Mouse (Mus musculus): Measurements from ENCODE around the gene Cyp3a13. TPM values are rescaled to one million over a fixed set of nuclear protein-coding genes. Genes with fewer than 3 reads are reported as not detected.
"Not testable (repeated sequence)": the region's sequence is repeated elsewhere in the genome, so short reads cannot be mapped to it uniquely, and the experiment has no call there.

Cyp3a13 gene
- total and polyA plus RNA-seq, 3 experiments: 0.06 to 0.18 (median 0.13) TPM

DNA sequence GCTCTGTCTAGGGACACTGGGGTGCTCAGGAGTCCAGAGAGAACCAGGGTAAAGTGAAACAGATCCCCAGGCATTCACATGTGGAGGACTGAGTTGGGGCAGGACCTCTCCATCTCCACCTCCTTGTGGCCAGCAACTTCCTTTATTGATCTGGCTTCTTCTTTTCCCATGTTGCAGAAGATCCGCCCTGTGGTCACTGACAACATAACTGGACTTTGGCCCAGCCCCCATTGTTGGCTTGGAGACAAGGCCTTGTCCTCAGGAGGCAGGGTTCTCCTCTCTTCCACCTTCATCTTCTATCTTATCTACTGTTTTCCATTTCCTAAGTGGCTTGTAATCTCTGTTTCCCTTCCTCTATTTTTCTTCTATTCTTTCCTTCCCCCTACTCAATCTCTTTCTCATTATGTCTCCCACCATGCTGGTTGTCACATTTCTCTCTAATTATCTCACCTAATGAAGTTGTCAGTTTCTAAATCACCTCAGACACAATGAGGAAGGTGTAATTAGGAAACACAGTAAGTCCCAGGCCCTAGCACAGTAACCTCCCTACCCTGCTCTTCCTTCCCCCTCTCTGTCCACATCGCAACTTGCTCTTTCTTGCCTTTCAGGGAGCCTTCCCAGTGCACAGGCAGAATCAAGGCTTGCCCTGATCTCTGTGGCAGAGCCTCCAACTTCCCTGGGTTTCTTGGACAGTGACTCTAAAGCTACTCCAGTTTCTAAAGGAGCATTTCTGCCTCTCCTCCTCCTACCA lies 63.3 kb downstream of the Cyp3a13 start, which contains the start of gene Pilrb1:
TSS of gene Pilrb1 (minus strand) at position 147 of the 751 bp plus-strand sequence.
- intact Hi-C loops (cut with DNase I): loop anchor here (2.0 kb wide), 1 partner anchor 17 kb away; no protein-coding TSS in a partner anchor
- H3K27ac ChIP-seq; H3K27me3 ChIP-seq (ENCODE audit: control insufficient read depth, insufficient read depth, low read length); H3K36me3 ChIP-seq (ENCODE audit: control insufficient read depth, insufficient read depth, low read length); H3K79me2 ChIP-seq (replicated peaks; ENCODE audit: control insufficient read depth, insufficient read depth, low read length); H3K4me3 ChIP-seq; H3K4me1 ChIP-seq (ENCODE audit: control insufficient read depth, insufficient read depth, low read length); H3K9ac ChIP-seq (ENCODE audit: low read depth, low read length): not testable (repeated sequence)
- peak in 1 of 2 experiments; percentile 48 for DNase-seq
- WGBS: 65% methylated on average over 2 of the region's 2 CpGs

DNA sequence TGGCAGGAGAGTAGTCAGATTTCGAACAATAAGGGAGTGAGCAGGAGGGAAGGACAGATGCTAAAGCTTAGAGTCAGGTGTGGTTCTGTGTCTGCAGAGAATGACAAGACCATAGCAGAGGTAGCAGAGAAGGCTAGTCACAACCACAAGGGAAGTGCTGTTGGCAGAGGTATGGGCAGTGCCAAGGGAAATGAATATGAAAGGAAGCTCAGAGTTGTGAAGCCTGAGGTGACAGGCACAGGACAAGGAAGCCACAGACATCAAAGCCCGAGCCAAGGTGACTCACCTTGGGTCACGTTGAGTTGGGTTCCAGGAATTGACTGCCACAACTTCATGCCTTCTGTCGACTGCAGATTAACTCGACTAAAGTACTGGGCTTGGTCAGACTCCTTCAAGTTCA lies 64.5 kb downstream of the Cyp3a13 start:
- intact Hi-C loops (cut with DNase I); H3K9ac ChIP-seq (ENCODE audit: low read depth, low read length); DNase-seq; H3K4me3 ChIP-seq; H3K27me3 ChIP-seq (ENCODE audit: control insufficient read depth, insufficient read depth, low read length); H3K4me1 ChIP-seq (ENCODE audit: control insufficient read depth, insufficient read depth, low read length); H3K36me3 ChIP-seq (ENCODE audit: control insufficient read depth, insufficient read depth, low read length); H3K79me2 ChIP-seq (replicated peaks; ENCODE audit: control insufficient read depth, insufficient read depth, low read length); H3K27ac ChIP-seq: not testable (repeated sequence)
- WGBS: 56% methylated on average over 4 of the region's 5 CpGs

GRCm38 (mm10) chr5:137854907-137855306 lies 66.5 kb downstream of the Cyp3a13 start:
- DNase-seq; H3K27me3 ChIP-seq (ENCODE audit: control insufficient read depth, insufficient read depth, low read length); H3K36me3 ChIP-seq (ENCODE audit: control insufficient read depth, insufficient read depth, low read length); H3K9ac ChIP-seq (ENCODE audit: low read depth, low read length); H3K4me3 ChIP-seq; intact Hi-C loops (cut with DNase I); H3K4me1 ChIP-seq (ENCODE audit: control insufficient read depth, insufficient read depth, low read length); H3K79me2 ChIP-seq (replicated peaks; ENCODE audit: control insufficient read depth, insufficient read depth, low read length); H3K27ac ChIP-seq: not testable (repeated sequence)
- WGBS: 71% methylated on average over 3 of the region's 3 CpGs

DNA sequence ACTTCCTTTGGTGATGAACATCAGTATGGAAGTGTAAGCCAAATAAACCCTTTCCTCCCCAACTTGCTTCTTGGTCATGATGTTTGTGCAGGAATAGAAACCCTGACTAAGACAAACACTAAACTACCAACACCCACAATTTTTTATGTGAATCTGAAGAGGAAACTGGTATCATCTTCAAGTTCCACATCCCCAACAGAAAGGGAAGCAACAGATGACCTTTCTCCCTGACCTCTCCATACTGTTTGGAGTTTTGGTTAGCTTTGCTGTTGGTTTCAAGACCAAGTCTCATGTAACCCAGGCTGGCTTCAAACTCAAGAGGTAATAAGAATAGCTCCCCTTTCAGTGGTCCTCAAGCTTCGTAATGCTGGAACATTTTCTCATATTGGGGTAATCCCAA lies 71.1 kb downstream of the Cyp3a13 start:
- H3K36me3 ChIP-seq (ENCODE audit: control insufficient read depth, insufficient read depth, low read length); intact Hi-C loops (cut with DNase I); H3K79me2 ChIP-seq (replicated peaks; ENCODE audit: control insufficient read depth, insufficient read depth, low read length); DNase-seq; H3K27me3 ChIP-seq (ENCODE audit: control insufficient read depth, insufficient read depth, low read length); H3K9ac ChIP-seq (ENCODE audit: low read depth, low read length); H3K27ac ChIP-seq; H3K4me1 ChIP-seq (ENCODE audit: control insufficient read depth, insufficient read depth, low read length); H3K4me3 ChIP-seq: not testable (repeated sequence)
- WGBS: 91% methylated on average over 1 of the region's 1 CpGs

Other genes starting within 250 kb of the Cyp3a13 start
- gene Agfg2, start 236.9 kb downstream of the Cyp3a13 start, total RNA-seq (2021): 10 to 100 TPM; 15.6 to 19.1 TPM
- gene Agfg2, start 236.9 kb downstream of the Cyp3a13 start, polyA plus RNA-seq (2012; rRNA removed): 11.9 and 12.5 TPM in 2 replicates
- gene Nyap1, start 180.0 kb downstream of the Cyp3a13 start, total RNA-seq (2021): 1 to 10 TPM in 1 of 2 experiments, under 1 TPM in 1; 0.94 to 1.2 TPM
- gene Nyap1, start 180.0 kb downstream of the Cyp3a13 start, polyA plus RNA-seq (2012; rRNA removed): 1.6 and 1.7 TPM in 2 replicates
- 100 to 1,000 TPM; 254 to 258 TPM for gene Tsc22d4, start 175.9 kb downstream of the Cyp3a13 start, total RNA-seq (2021)
- 223 and 251 TPM in 2 replicates for gene Tsc22d4, start 175.9 kb downstream of the Cyp3a13 start, polyA plus RNA-seq (2012; rRNA removed)
- 10 to 100 TPM in 1 of 2 experiments, 1 to 10 TPM in 1; 7.4 to 10.8 TPM for gene Ppp1r35, start 142.8 kb downstream of the Cyp3a13 start, total RNA-seq (2021)
- gene Ppp1r35, start 142.8 kb downstream of the Cyp3a13 start, polyA plus RNA-seq (2012; rRNA removed): 6.8 and 12.0 TPM in 2 replicates
- 10 to 100 TPM; 21.3 to 26.0 TPM for gene Mepce, start 134.0 kb downstream of the Cyp3a13 start, total RNA-seq (2021)
- gene Mepce, start 134.0 kb downstream of the Cyp3a13 start, polyA plus RNA-seq (2012; rRNA removed): 24.1 and 31.5 TPM in 2 replicates
- under 1 TPM; 0.44 to 0.52 TPM for gene Zcwpw1, start 133.8 kb downstream of the Cyp3a13 start, total RNA-seq (2021)
- 0.39 and 0.50 TPM in 2 replicates for gene Zcwpw1, start 133.8 kb downstream of the Cyp3a13 start, polyA plus RNA-seq (2012; rRNA removed)
- 1 to 10 TPM in 1 of 2 experiments, under 1 TPM in 1; 0.97 to 3.1 TPM for gene Pilra, start 85.3 kb downstream of the Cyp3a13 start, total RNA-seq (2021)
- gene Pilra, start 85.3 kb downstream of the Cyp3a13 start, polyA plus RNA-seq (2012; rRNA removed): 2.6 and 5.3 TPM in 2 replicates
- gene Pilrb1, start 63.5 kb downstream of the Cyp3a13 start, total RNA-seq (2021): 1 to 10 TPM; 1.1 to 2.0 TPM
- 2.3 and 4.2 TPM in 2 replicates for gene Pilrb1, start 63.5 kb downstream of the Cyp3a13 start, polyA plus RNA-seq (2012; rRNA removed)
- gene Pilrb2, start 49.8 kb downstream of the Cyp3a13 start, total RNA-seq (2021): 1 to 10 TPM; 1.1 to 1.3 TPM
- gene Pilrb2, start 49.8 kb downstream of the Cyp3a13 start, polyA plus RNA-seq (2012; rRNA removed): 1.4 and 3.2 TPM in 2 replicates
- under 1 TPM; 0.18 to 0.29 TPM for gene Gjc3, start 41.5 kb upstream of the Cyp3a13 start, total RNA-seq (2021)
- gene Gjc3, start 41.5 kb upstream of the Cyp3a13 start, polyA plus RNA-seq (2012; rRNA removed): 0.43 and 0.67 TPM in 2 replicates
- gene Azgp1, start 59.9 kb upstream of the Cyp3a13 start, total RNA-seq (2021): not detected
- gene Azgp1, start 59.9 kb upstream of the Cyp3a13 start, polyA plus RNA-seq (2012; rRNA removed): 1.1 TPM in 1 of 2 replicates, not detected in the other
- not detected for gene Smok3a, start 99.6 kb upstream of the Cyp3a13 start, total RNA-seq (2021)
- not detected in 2 replicates for gene Smok3a, start 99.6 kb upstream of the Cyp3a13 start, polyA plus RNA-seq (2012; rRNA removed)
- not detected for gene Smok3b, start 99.8 kb upstream of the Cyp3a13 start, total RNA-seq (2021)
- not detected in 2 replicates for gene Smok3b, start 99.8 kb upstream of the Cyp3a13 start, polyA plus RNA-seq (2012; rRNA removed)
- gene Smok3c, start 131.6 kb upstream of the Cyp3a13 start, total RNA-seq (2021): not detected
- not detected in 2 replicates for gene Smok3c, start 131.6 kb upstream of the Cyp3a13 start, polyA plus RNA-seq (2012; rRNA removed)
- 10 to 100 TPM; 14.0 to 15.3 TPM for gene Zkscan1, start 163.5 kb upstream of the Cyp3a13 start, total RNA-seq (2021)
- gene Zkscan1, start 163.5 kb upstream of the Cyp3a13 start, polyA plus RNA-seq (2012; rRNA removed): 3.7 and 6.4 TPM in 2 replicates
- 10 to 100 TPM; 10.1 to 11.7 TPM for gene Zscan21, start 195.3 kb upstream of the Cyp3a13 start, total RNA-seq (2021)
- 5.9 and 9.4 TPM in 2 replicates for gene Zscan21, start 195.3 kb upstream of the Cyp3a13 start, polyA plus RNA-seq (2012; rRNA removed)
- gene Zfp113, start 234.1 kb upstream of the Cyp3a13 start, total RNA-seq (2021): 1 to 10 TPM; 8.1 to 8.8 TPM
- 2.1 and 2.3 TPM in 2 replicates for gene Zfp113, start 234.1 kb upstream of the Cyp3a13 start, polyA plus RNA-seq (2012; rRNA removed)
- gene Cops6, start 239.5 kb upstream of the Cyp3a13 start, total RNA-seq (2021): 100 to 1,000 TPM; 121 to 135 TPM
- 116 and 149 TPM in 2 replicates for gene Cops6, start 239.5 kb upstream of the Cyp3a13 start, polyA plus RNA-seq (2012; rRNA removed)